Mouse (Mus musculus): ENCODE data around the gene Smap1. TPM values are rescaled to one million over a fixed set of nuclear protein-coding genes. Genes with fewer than 3 reads are reported as not detected.

Gene Smap1
- total RNA-seq, 2 experiments from 2014 or later = 52.1 to 94.7 TPM

GRCm38 (mm10) chr1:23846044-23846680 lies 76.0 kb downstream of the Smap1 start:
- no peak for ATAC-seq (replicated peaks; ENCODE audit: low FRiP score, low TSS enrichment, poor library complexity, severe bottlenecking)

GRCm38 (mm10) chr1:23845007-23845406 lies 77.1 kb downstream of the Smap1 start:
- ATAC-seq (replicated peaks; ENCODE audit: low FRiP score, low TSS enrichment, poor library complexity, severe bottlenecking) = no peak

GRCm38 (mm10) chr1:23843790-23844189 lies 78.3 kb downstream of the Smap1 start:
- ATAC-seq (replicated peaks; ENCODE audit: low FRiP score, low TSS enrichment, poor library complexity, severe bottlenecking) = no peak

GRCm38 (mm10) chr1:23842629-23843028 lies 79.5 kb downstream of the Smap1 start:
- ATAC-seq (replicated peaks; ENCODE audit: low FRiP score, low TSS enrichment, poor library complexity, severe bottlenecking) = no peak

GRCm38 (mm10) chr1:23840924-23841323 lies 81.2 kb downstream of the Smap1 start:
- ATAC-seq (replicated peaks; ENCODE audit: low FRiP score, low TSS enrichment, poor library complexity, severe bottlenecking) = no peak

- ATAC-seq (replicated peaks; ENCODE audit: low FRiP score, low TSS enrichment, poor library complexity, severe bottlenecking) = peak; percentile 33
Observed at GRCm38 (mm10) chr1:23836630-23837029, 85.5 kb downstream of the Smap1 start.

GRCm38 (mm10) chr1:23834819-23835218 lies 87.3 kb downstream of the Smap1 start:
- no peak for ATAC-seq (replicated peaks; ENCODE audit: low FRiP score, low TSS enrichment, poor library complexity, severe bottlenecking)

- ATAC-seq (replicated peaks; ENCODE audit: low FRiP score, low TSS enrichment, poor library complexity, severe bottlenecking) = no peak
Observed at GRCm38 (mm10) chr1:23834246-23834645, 87.9 kb downstream of the Smap1 start.

GRCm38 (mm10) chr1:23826887-23827758 lies 95.0 kb downstream of the Smap1 start:
- ATAC-seq (replicated peaks; ENCODE audit: low FRiP score, low TSS enrichment, poor library complexity, severe bottlenecking) = peak; percentile 80

- no peak for ATAC-seq (replicated peaks; ENCODE audit: low FRiP score, low TSS enrichment, poor library complexity, severe bottlenecking)
Observed at GRCm38 (mm10) chr1:23821615-23822014, 100.5 kb downstream of the Smap1 start.

- no peak for ATAC-seq (replicated peaks; ENCODE audit: low FRiP score, low TSS enrichment, poor library complexity, severe bottlenecking)
Observed at GRCm38 (mm10) chr1:23798306-23798705, 123.8 kb downstream of the Smap1 start.

Other genes starting within 250 kb of the Smap1 start
- not detected in 2 replicates for gene B3gat2, start 160.6 kb downstream of the Smap1 start, total RNA-seq (2014; fragmentation: Nextera tagmentation)
- gene B3gat2, start 160.6 kb downstream of the Smap1 start, total RNA-seq (2017) = 0.04 and 0.23 TPM in 2 replicates
- gene Sdhaf4, start 83.3 kb upstream of the Smap1 start, total RNA-seq (2014; fragmentation: Nextera tagmentation) = 31.9 and 43.0 TPM in 2 replicates
- 19.0 and 26.1 TPM in 2 replicates for gene Sdhaf4, start 83.3 kb upstream of the Smap1 start, total RNA-seq (2017)
- not detected in 2 replicates for gene Fam135a, start 178.0 kb upstream of the Smap1 start, total RNA-seq (2014; fragmentation: Nextera tagmentation)
- gene Fam135a, start 178.0 kb upstream of the Smap1 start, total RNA-seq (2017) = not detected in 2 replicates